Mouse (Mus musculus) spleen, postnatal 10 days (tissue): ENCODE data around the gene Trpm3.
"Not testable (repeated sequence)": the region's sequence is repeated elsewhere in the genome, so short reads cannot be mapped to it uniquely, and the experiment has no call there.

ENCODE experiments used
- DNase-seq, 2 experiments: peaks; one replicate each; pipeline ENCODE4 v3.0.0; 2021 to 2022; ENCODE audit warnings: low spot score in 2 of 2

Gene Trpm3

DNA sequence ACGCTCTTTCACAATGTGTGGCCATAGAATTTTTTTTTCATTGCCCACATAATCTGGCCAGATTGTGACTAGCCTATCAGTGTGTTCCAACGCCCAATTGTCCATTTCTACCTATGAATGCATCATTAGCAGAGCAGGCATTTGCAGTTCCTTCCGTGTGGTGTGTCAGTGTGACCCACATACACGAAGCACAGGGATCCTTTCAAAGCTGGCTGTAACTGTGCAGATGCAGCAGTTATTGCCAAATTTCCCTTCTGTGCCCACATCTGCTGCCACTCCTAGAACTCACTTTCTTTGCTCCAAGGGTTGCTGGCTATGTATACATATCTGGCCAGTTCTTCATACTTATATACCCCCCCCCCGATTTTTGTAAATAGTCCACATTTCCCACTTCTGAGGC lies 834.9 kb downstream of the Trpm3 start:
- DNase-seq = no peak

DNA sequence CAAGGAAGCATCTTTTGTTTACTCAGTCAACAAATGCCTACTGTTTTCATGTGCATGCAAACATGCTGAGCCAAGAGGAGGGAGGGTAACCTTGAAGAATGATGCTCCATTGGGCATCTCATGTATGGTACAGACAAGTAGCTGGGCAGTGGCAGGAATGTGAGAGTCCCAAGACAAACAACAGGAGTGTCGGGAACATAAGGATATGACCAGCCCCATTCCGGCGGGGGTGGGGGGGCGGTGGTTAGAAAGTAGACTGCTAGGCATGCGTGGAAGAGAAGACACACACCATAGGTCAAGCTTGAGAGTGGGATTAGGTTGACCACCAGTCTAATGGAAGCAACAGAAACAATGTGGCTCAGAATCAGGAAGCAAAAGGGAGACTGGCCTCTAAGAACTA lies 837.0 kb downstream of the Trpm3 start:
- no peak for DNase-seq

DNA sequence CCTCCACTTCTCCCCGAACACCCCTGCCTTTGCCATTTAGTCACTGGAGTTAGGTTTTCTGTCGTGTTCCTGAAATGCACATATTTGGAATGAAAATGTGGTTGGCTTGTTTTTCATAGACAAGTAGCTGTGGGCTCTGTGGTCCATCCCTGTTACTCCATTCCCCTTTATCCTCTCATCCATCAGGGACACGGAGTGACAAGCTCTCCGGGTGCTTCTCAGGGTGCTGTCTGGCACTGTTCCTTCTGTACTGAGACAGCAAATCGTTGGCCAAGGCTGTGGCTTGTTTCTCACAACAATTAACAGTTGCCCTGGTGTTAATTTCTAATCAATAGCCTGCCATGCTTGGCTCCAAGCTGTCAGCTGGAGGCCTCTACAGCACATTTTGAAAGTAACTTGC lies 838.7 kb downstream of the Trpm3 start:
- DNase-seq = no peak

DNA sequence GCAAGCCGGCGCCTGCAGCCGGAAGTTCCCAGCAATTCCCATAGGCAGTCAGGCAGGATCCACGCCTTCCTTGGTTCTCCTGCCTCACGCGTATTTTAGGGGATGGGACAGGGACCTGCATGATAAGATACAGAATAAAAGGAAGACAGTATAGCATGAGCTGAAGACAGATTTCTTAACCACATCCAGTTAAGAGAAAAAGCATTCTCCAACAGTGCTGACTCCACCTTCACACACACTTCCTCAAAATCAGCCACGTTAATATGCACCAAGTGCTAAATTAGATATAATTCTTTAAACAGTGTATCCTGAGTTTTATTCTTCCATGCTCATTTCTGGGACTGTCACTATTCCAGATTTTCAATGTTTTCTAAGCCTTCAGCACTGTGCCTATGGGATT lies 839.9 kb downstream of the Trpm3 start:
- DNase-seq = no peak

DNA sequence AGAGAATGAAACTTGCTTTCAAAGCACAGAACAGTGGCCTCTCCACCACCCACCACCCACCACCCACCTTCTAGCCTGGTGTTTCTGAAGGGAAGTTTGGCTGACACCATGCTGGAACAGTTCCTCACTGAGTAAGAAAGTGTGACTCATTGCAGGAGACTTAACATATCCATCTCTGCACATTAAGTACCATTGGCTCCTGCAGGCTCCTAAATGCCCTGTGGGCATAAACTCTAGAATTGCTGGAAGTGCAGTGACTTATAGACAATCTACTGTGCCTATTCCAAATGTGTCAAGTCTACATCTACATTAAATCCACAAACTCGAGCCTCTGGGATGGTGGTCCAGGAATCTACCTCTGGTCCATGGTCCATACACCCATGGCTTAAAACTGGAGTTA lies 840.3 kb downstream of the Trpm3 start:
- no peak for DNase-seq

DNA sequence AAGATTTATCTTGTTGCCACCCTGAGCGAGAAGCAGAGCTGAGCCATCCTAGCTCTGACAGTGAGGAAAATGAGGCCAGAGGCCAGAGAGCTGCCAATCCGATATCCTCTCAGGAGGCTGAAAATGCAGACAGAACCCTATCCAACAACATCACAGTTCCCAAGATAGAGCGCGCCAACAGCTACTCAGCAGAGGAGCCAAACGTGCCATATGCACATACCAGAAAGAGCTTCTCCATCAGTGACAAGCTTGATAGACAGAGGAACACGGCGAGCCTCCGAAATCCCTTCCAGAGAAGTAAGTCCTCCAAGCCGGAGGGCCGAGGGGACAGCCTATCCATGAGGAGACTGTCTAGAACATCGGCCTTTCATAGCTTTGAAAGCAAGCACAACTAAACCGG lies 849.1 kb downstream of the Trpm3 start:
- no peak for DNase-seq

DNA sequence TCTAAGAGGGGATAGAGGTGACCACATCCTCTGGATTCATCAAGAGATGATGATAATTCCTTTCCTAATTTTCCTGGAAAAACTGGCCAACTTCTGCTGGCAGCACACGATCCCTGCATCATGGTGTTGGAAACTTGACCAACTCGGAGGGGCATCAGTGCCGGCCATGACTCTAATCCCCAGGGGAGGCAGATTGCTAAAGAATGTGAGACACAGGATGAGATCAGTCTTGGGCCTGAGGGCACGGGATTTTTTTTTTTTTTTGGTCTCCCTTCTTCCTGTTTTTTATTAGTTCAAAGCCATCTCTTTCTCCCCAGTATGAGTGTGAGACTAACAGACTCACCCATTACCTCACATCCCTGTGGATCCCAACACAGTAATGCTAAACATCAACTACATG lies 855.1 kb downstream of the Trpm3 start:
- no peak for DNase-seq

DNA sequence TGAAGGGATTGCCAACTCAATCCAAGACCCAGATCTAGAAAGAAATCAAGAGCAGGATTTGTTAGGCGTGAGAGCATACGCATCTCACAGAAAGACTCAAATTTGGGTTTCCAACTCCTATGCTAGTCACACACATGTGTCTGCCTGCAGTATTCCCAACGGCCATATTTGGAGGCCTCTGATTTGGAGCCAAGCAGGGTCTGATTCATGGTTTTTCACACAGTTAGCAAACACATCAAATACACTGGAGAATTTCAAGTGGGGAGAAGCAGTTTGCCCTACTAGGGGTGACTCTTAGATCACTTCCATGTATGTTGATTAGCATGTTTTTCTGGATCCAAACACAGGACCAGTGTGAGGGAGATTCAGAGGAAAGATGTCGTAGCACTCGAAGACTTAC lies 855.7 kb downstream of the Trpm3 start:
- DNase-seq = no peak

DNA sequence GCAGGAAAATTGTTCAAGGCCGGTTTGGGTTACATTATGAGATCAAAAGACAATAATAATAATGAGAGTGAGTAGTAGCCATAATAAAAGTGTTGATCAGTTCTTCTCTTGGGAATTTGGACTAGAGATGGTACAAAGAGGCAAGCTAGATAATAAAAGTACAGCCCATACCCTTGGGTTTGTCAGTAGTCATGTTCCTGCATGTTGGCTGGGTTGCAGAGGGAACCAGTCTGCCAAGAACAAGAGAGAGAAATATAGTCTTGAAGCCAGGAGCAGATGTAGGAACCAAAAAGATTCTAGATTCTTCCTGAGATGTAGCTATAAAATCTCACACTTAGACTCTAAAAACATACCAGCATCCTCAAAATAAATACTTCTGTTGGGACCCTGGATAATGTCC lies 861.4 kb downstream of the Trpm3 start:
- no peak for DNase-seq

DNA sequence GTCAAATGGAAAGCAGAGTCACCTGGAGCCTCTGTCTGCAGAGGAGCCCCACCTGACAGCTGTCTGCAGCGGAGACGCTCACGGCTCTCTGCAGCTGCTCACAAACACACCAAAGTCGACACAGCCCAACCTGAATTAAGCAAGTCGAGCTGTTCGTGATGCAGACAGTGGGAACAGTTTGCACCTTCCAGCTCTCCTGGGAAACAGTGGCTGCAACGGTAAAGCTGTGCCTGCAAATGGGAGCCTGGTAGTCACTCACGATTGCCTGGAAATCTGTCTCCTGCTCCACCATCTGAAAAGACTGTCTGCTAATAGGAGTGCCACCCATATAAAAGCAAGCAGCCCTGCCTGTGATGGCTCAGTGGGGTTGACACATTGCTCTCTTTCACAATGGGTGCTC lies 865.0 kb downstream of the Trpm3 start:
- no peak for DNase-seq

DNA sequence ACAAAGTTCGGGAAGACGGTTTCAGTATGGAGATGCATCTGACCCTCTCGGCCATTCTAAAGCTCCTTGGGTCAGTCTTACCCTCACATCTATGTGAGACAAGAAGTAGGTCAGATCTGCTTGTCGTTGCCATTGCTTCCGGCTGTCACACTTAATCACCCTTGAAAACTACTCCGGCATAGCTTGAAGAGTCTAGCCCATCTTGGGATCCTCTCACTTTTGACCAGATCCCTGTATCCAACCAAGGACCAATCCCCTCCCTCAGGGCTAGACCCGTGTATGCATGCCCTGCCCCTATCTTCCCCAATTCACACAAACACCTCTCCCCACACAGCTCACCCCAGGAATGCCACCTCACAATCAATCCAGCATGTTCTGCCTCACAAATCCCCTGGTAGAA lies 867.0 kb downstream of the Trpm3 start:
- no peak for DNase-seq

DNA sequence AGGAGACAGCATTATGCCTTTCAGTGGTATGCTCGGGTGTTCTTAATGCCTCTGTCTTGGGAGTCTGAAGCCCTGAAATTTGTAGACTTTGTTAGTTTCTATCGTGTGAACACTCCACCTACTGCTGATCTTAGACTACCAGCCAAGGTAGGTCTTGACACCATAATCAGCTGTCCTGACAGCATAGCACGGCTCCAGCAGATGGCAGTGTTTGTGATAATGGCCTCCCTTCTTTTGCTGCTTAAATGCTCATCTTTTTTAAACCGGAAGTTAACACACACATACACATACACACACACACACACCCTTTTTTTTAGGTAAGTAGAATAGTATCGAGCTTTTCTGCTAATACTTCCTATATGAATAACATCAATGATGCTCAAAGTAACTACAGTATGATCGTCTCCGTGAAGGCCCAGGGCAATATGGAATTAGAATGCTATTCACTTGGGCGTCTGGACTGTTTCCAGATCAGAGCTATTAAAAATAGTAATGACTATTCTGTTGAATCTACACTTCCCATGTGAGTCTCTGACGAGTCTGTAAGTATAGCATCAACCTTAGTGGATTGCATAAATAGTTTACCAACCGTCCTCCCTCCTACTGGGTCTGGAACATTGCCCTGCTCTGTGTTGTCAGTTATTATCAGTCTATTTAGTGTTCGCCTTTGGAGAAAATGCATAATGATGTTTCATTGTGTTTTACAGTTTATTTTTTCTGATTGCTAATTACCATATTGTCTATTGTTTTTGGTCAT lies 867.8 kb downstream of the Trpm3 start:
- DNase-seq = peak in 1 of 2 experiments; percentile 29

DNA sequence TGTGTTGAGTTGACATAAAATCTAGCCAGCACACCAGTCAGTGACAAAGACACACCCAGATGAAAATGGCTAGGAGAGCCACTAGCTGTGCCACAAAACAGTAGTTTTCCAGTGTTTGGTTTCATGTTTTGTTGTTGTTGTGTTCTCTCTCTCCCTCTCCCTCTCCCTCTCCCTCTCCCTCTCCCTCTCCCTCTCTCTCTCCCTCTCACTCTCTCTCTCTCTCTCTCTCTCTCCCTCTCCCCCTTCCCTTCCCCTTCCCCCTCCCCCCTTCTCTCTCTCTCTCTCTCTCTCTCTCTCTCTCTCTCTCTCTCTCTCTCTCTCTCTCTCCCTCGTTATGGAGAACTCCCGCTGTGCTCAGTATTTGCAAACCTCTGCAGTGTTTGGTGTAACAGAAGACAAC lies 874.8 kb downstream of the Trpm3 start:
- DNase-seq = no peak

DNA sequence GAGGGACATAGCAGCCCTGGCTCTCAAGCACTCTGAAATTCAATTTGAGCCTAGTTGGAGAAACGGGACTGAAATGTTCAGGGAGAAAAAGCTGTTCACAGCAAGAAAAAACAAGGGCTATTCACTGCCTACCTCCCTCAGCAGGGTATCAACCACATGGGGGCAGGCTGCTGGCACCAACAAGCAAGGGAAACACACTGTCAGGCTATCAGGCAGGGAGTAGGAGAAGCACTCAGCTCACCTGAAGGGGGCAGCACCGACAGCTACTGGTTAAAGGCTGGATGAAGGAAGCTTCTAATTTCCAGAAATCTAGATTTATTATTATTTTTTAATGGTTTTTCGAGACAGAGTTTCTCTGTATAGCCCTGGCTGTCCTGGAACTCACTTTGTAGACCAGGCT lies 876.7 kb downstream of the Trpm3 start:
- peak; percentile 11 to 50 for DNase-seq

DNA sequence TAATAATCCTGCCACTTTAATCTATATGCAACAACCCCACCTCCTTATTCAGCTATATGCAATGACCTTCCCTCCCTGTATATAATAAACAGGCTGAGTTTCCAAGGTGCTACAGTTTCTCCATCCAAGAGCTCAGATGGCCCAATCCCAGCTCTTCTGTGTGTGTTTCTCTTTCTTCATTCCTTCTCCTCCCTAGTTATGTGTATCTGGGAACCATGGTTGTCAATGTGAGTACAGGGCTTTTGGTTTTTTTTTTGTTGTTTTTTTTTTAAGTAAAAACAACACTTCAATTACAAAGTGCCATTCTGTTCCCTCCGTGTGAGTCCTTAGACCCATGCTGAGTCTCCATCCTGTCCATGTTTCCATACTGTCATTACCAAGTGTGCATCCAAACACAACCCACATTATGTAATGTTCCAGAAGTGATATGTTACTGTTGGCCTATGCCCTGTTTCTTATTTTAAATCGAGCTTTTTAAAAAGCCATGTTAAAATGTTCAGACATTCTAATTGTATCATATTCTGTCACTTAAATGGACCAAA lies 879.4 kb downstream of the Trpm3 start:
- no peak for DNase-seq

DNA sequence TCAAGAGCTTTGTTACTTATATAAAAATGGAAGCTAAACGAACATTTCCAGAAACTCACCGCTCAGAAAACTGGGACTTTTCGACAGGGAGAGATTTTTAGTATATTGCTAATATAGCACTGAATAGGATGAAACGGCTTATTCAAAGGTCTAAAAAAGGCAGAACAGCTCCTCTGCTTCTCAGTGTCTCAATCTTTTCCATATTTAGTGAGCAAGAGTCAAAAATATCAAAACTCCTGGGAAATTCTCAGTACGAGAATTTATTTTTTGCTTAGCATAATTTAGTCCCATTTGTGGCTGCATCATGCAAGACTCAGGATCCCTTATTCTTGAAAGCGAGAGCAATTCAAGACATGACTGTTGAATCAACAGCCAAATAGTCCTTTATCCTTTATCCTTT lies 884.1 kb downstream of the Trpm3 start:
- no peak for DNase-seq

DNA sequence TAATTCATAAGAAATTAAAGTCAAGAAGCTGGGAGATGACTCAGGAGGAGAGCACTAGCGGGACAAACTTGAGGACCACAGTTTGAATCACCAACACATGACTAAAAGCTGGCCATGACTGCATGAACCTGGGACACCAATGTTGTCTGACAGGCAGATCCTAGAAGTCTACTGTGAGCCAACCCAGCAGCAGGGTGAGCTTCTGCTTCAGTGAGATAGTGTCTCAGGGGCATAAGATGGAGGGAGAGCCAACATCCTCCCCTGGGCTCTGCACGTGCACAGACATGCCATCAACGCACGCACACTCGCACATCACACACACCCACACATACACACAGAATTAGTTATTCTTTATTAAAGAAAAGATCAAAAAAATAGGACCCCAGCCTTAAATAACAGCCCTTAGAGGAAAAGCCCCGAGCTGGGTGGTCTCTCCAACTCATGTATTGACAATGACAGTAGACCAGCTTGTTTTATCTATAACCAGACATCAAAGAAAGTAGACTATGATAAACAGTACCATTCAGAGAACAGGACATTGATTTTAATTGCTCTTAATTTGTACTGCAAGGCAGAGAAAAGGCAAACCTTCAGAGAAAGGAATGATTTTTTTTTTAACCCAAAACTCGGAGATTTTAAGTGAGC lies 884.6 kb downstream of the Trpm3 start:
- no peak for DNase-seq

DNA sequence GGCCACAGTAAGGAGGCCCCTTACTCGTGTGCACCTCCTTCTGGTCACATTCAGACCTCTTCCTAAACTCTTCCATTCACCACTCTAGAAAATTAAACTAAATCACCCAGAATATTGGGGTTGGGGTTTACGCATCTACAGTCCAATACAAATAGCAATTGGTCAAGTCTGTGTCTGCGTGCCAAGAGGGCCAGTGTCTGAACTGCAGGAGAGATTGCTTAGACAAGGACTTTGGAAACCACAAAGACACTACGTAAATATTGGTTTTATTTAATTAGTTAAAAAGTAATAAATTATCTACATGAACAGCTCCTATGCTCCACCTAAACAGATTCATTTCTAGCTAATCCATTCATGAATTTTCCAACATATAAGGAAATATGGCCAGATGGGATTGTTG lies 886.0 kb downstream of the Trpm3 start:
- DNase-seq = no peak

DNA sequence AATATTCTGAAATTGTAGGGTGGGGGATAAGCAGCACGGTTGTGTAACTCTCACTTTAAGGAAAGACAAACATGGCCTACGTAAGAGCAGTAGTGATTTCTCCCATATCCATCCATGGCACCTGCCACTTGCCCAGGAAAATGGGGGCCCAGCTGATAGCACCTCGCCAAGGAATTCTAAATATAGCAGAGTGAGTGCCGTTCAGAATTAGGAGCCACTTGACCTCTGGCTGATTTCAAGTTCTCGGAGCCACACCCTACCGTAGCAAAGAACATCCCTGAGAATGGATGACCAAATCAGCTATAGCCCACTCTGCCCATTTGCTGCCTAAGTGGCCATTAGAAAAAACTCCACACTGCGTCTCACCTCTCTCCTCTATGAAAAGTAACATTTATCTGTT lies 887.6 kb downstream of the Trpm3 start:
- no peak for DNase-seq

DNA sequence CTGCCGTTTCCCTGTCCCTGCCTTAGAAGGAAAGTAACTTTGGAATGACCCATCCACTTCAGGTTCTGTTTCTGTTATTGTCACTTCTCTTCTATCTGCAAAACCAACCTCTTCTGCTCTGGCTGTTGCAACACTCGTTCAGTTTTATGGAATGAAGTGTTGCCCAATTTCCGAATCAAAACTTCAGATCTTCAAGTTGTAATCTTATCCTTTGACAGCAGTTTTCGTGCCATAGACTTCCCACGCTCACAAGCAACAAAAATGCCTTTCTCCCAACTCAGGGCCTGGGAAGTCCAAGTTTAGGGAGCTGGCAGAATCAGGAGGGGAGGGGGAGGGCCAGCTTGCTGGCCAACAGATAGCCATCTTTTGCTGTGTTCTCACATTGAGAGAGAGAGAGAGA lies 889.4 kb downstream of the Trpm3 start:
- DNase-seq = no peak

DNA sequence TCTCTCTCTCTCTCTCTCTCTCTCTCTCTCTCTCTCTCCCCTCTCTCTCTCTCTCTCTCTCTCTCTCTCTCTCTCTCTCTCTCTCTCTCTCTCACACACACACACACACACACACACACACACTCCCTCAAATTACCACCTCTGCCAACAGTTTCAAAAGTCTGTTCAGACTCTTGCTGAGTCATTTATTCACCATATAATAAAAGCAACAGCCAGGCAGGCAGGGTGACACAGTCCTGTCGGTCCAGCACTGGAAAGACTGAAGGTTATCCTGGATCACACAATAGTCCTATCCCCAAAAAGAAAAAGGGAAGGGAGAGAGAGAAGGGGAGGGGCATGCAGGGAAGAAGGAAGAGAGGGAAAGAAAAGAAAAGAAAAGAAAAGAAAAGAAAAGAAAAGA lies 894.5 kb downstream of the Trpm3 start:
- DNase-seq = not testable (repeated sequence)

DNA sequence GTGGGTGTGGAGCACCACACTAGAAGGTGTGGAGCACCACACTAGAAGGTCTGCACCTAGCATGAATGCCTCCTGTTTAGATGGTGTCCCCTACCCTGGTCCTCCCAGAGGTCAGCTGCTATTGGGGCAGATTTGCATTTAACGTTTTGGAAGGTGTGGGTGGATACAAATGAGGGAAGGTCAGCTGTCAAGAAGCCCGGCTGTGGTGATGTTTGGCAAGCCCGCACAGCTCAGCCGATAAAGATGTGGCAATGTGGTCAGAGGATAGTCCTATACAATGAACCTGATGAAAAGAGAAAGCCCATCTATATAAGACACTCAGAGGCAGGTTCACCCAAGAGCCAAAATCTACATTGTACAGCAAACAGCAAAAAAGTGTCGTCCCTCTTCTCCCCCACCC lies 895.3 kb downstream of the Trpm3 start:
- DNase-seq = no peak

DNA sequence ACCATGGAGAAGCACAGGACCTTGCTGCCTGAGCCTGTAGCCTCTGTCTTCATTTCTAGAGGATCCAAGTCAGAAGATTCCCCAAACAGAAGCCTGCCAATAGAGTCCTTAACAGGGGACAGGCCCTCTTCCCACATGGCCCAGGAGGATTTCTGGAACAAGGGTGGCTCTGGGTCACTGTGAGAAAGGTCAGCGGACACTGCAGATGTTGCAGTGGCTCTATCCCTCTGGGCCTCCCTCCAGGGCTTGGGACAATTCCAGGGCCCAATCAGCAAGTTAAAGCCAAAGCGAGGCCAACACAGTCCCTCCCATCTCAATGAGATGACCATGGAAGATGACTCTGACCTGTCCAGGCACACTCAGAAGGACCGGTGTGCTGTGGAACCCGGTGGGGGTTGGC lies 896.1 kb downstream of the Trpm3 start:
- peak in 1 of 2 experiments; percentile 33 for DNase-seq

DNA sequence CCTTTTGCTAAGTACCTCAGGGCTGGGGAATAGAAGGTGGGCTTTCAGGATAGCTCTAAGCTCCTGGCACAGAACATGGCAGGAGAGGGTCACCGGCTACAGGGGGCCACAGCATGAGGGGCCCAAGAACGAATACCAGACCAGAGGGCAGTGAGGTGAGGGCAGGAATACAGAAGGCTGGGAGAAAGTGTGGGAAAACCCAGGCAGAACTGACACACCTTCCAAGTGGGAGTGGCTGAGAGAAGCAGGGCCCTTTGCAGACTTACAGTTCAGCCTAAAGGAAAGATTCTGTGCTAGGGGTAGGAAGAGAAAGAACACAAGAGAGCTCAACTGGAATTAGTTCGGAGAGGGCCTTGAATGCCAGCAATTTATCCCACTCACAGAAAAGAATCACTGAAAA lies 896.9 kb downstream of the Trpm3 start:
- no peak for DNase-seq
